Mouse (Mus musculus) embryonic fibroblast, embryonic 13.5 days (primary cell): ENCODE results near the gene Maml2.

ENCODE experiments used
- CTCF ChIP-seq: IDR thresholded peaks from 2 replicates; pipeline ENCODE4 v1.5.1; 2011; ENCODE audit warnings: mild to moderate bottlenecking, control low read depth, low read length, moderate library complexity, borderline replicate concordance; ENCODE audit not compliant: insufficient read depth
- POLR2A ChIP-seq: IDR thresholded peaks from 2 replicates; pipeline ENCODE4 v1.6.1; 2011; ENCODE audit warnings: low read depth, mild to moderate bottlenecking, control low read depth, low read length, moderate library complexity

- TF ChIP-seq POLR2A (no peak), CTCF (no peak)
Observed at GRCm38 (mm10) chr9:13678026-13678425, 380.3 kb downstream of the Maml2 start.
